Mouse (Mus musculus) hindbrain, postnatal 0 days (tissue): ENCODE measurements at regions not wholly inside any gene's neighbourhood (a gene's known extent, or its start where the extent isn't known, plus 50 kb on each side); places are given as distances from the start of the nearest gene placed in this dataset.
"Not testable (repeated sequence)": the region's sequence is repeated elsewhere in the genome, so short reads cannot be mapped to it uniquely, and the experiment has no call there.

Experiments used
- ATAC-seq: fragments of 200-750 bp; cut with Nextera tagmentation; 2 replicates; pipeline ENCODE4 v1.8.0; 2017; ENCODE audit warnings: mild to moderate bottlenecking, moderate TSS enrichment, moderate library complexity
- DNase-seq: peaks from one replicate; pipeline ENCODE4 v3.0.0-alpha.2; 2015; ENCODE audit warnings: low spot score
- H3K27ac ChIP-seq: fragments of 300-500 bp; sonication (generic); 2 replicates; pipeline ENCODE4 v1.5.1; 2014; ENCODE audit warnings: mild to moderate bottlenecking
- H3K27me3 ChIP-seq: fragments of 300-500 bp; sonication (generic); 2 replicates; pipeline ENCODE4 v1.6.1; 2014; ENCODE audit warnings: low read length, mixed read lengths; ENCODE audit not compliant: insufficient read depth
- H3K36me3 ChIP-seq: fragments of 300-500 bp; sonication (generic); 2 replicates; pipeline ENCODE4 v1.6.1; 2014; ENCODE audit warnings: low read length, mixed read lengths; ENCODE audit not compliant: insufficient read depth
- H3K4me1 ChIP-seq: fragments of 300-500 bp; sonication (generic); 2 replicates; pipeline ENCODE4 v1.6.1; 2014; ENCODE audit warnings: antibody characterized with exemption, low read length, mixed read lengths; ENCODE audit not compliant: insufficient read depth
- H3K4me2 ChIP-seq: fragments of 300-500 bp; sonication (generic); 2 replicates; pipeline ENCODE4 v1.6.1; 2014; ENCODE audit warnings: low read depth, mild to moderate bottlenecking, low read length, moderate library complexity, mixed read lengths
- H3K4me3 ChIP-seq: fragments of 300-500 bp; sonication (generic); 2 replicates; pipeline ENCODE4 v1.5.1; 2014; ENCODE audit warnings: low read length
- H3K9ac ChIP-seq: fragments of 300-500 bp; sonication (generic); replicated peaks from 2 replicates; pipeline ENCODE4 v1.6.1; 2014; ENCODE audit warnings: mild to moderate bottlenecking, low read length, moderate library complexity, mixed read lengths
- H3K9me3 ChIP-seq: fragments of 300-500 bp; sonication (generic); 2 replicates; pipeline ENCODE4 v1.6.1; 2016; ENCODE audit warnings: low read length, mixed read lengths
- CTCF ChIP-seq: IDR thresholded peaks from 2 replicates; pipeline ENCODE4 v1.5.1; 2016; ENCODE audit warnings: antibody characterized with exemption, control low read depth, low read depth
- WGBS: fragments of 180-500 bp; shearing (Covaris S2); extraction: QIAGEN DNeasy Blood & Tissue Kit; methylation state at CpG from one replicate; pipeline ENCODE4 v1.1.7; 2014; 5-methylcytosine and 5-hydroxymethylcytosine counted together

- no peak overlapping the region for H3K4me3 ChIP-seq
- DNase-seq (peak; percentile 67), ATAC-seq (peak; percentile 61; the same call in 1 of the 2 replicates)
- no peaks in the 10 kb centered on the region for H3K9me3 ChIP-seq
- WGBS, result 31% methylated on average over 2 of the region's 2 CpGs
- H3K4me2 ChIP-seq, result no peak overlapping the region
- no peaks in the 10 kb centered on the region for H3K27me3 ChIP-seq
- H3K9ac ChIP-seq, result no peak overlapping the region
- no peaks in the 10 kb centered on the region for H3K36me3 ChIP-seq
- no peaks in the 10 kb centered on the region for H3K4me1 ChIP-seq
- TF ChIP-seq CTCF, result no peak; the same call in 1 of the 2 replicates
- H3K27ac ChIP-seq, result no peak overlapping the region
These were observed 147.9 kb downstream of the Lyplal1 start for GRCm38 (mm10) chr1:185969231-185969630.

- Histone ChIP-seq H3K9me3 (no peaks in the 10 kb centered on the region), H3K27me3 (no peaks in the 10 kb centered on the region), H3K36me3 (no peaks in the 10 kb centered on the region), H3K4me1 (no peaks in the 10 kb centered on the region), H3K27ac (no peak overlapping the region), H3K9ac (no peak overlapping the region), H3K4me3 (no peak overlapping the region), H3K4me2 (no peak overlapping the region)
- ATAC-seq (no peak), DNase-seq (peak; percentile 32)
- peak; percentile 32 for TF ChIP-seq CTCF
- 89% methylated on average over 2 of the region's 2 CpGs for WGBS
These were observed 140.0 kb downstream of the Lyplal1 start for GRCm38 (mm10) chr1:185977075-185977474.

GRCm38 (mm10) chr1:185989432-185989831 lies 127.7 kb downstream of the Lyplal1 start:
- H3K27ac ChIP-seq, result no peak overlapping the region
- no peaks in the 10 kb centered on the region for H3K36me3 ChIP-seq
- no peak for TF ChIP-seq CTCF
- DNase-seq, result no peak
- no peak overlapping the region for H3K4me3 ChIP-seq
- no peak overlapping the region for H3K9ac ChIP-seq
- H3K4me1 ChIP-seq, result no peaks in the 10 kb centered on the region
- 80% methylated on average over 8 of the region's 8 CpGs for WGBS
- ATAC-seq, result no peak
- H3K4me2 ChIP-seq, result no peak overlapping the region
- no peaks in the 10 kb centered on the region for H3K9me3 ChIP-seq
- no peaks in the 10 kb centered on the region for H3K27me3 ChIP-seq

- H3K4me3 ChIP-seq, DNase-seq, H3K27ac ChIP-seq, H3K4me2 ChIP-seq, H3K27me3 ChIP-seq, ATAC-seq, H3K9me3 ChIP-seq, H3K4me1 ChIP-seq, H3K9ac ChIP-seq, H3K36me3 ChIP-seq: not testable (repeated sequence)
- WGBS, result 83% methylated on average over 1 of the region's 1 CpGs
These were observed 117.0 kb downstream of the Lyplal1 start for GRCm38 (mm10) chr1:186000066-186000465.

- Histone ChIP-seq H3K9ac (no peak overlapping the region), H3K36me3 (no peaks in the 10 kb centered on the region), H3K9me3 (0 out of 2 replicates have a peak, but pooled peaks cover 2% of the 10 kb centered on the region), H3K27ac (no peak overlapping the region), H3K27me3 (no peaks in the 10 kb centered on the region), H3K4me1 (no peaks in the 10 kb centered on the region), H3K4me2 (no peak overlapping the region), H3K4me3 (no peak overlapping the region)
- WGBS, result 72% methylated on average over 1 of the region's 1 CpGs
- TF ChIP-seq CTCF, result peak; percentile 38
- ATAC-seq, result no peak
- peak; percentile 14 for DNase-seq
These were observed 103.7 kb downstream of the Lyplal1 start for GRCm38 (mm10) chr1:186013413-186013812.

GRCm38 (mm10) chr1:186014166-186014565 lies 102.9 kb downstream of the Lyplal1 start:
- Histone ChIP-seq H3K27me3 (no peaks in the 10 kb centered on the region), H3K4me2 (no peak overlapping the region), H3K9ac (no peak overlapping the region), H3K4me3 (no peak overlapping the region), H3K36me3 (no peaks in the 10 kb centered on the region), H3K27ac (no peak overlapping the region), H3K9me3 (0 out of 2 replicates have a peak, but pooled peaks cover 2% of the 10 kb centered on the region), H3K4me1 (no peaks in the 10 kb centered on the region)
- DNase-seq (no peak), ATAC-seq (no peak)
- no peak for TF ChIP-seq CTCF
- WGBS, result 94% methylated on average over 1 of the region's 1 CpGs

GRCm38 (mm10) chr1:186015831-186016561 lies 101.1 kb downstream of the Lyplal1 start:
- H3K9me3 ChIP-seq, result no peaks in the 10 kb centered on the region
- TF ChIP-seq CTCF, result no peak
- DNase-seq, result no peak
- 83% methylated on average over 8 of the region's 8 CpGs for WGBS
- H3K9ac ChIP-seq, result no peak overlapping the region
- H3K27me3 ChIP-seq, result no peaks in the 10 kb centered on the region
- H3K4me2 ChIP-seq, result no peak overlapping the region
- H3K4me3 ChIP-seq, result no peak overlapping the region
- no peaks in the 10 kb centered on the region for H3K4me1 ChIP-seq
- H3K27ac ChIP-seq, result no peak overlapping the region
- ATAC-seq, result no peak
- no peaks in the 10 kb centered on the region for H3K36me3 ChIP-seq
